Mouse (Mus musculus): Measurements from ENCODE around the gene Zfp277. TPM values are rescaled to one million over a fixed set of nuclear protein-coding genes. Genes with fewer than 3 reads are reported as not detected.

The Zfp277 gene
- total and polyA plus RNA-seq, 2 experiments from 2014 or later = 17.9 to 22.5 TPM

GRCm38 (mm10) chr12:40303960-40304359 lies 141.7 kb downstream of the Zfp277 start:
- WGBS = 38% methylated on average over 6 of the region's 6 CpGs
- H3K36me3 ChIP-seq (replicated peaks; ENCODE audit: control insufficient read depth, insufficient read depth, low read length) = no peaks in the 10 kb centered on the region
- DNase-seq (ENCODE audit: low spot score) (no peak), ATAC-seq (ENCODE audit: insufficient read depth, low read depth) (no peak)
- no peak overlapping the region for H3K9ac ChIP-seq (replicated peaks; ENCODE audit: low read depth, low read length)
- no peak for TF ChIP-seq EP300 (IDR thresholded peaks at IDR 0.05; ENCODE audit: low read depth)
- no peak for TF ChIP-seq CTCF (IDR thresholded peaks at IDR 0.05; ENCODE audit: low read depth)
- H3K4me2 ChIP-seq (ENCODE audit: low read depth, low read length) = no peak overlapping the region
- H3K27me3 ChIP-seq (ENCODE audit: control insufficient read depth, insufficient read depth, low read length) = no peaks in the 10 kb centered on the region
- peaks cover 3% of the 10 kb centered on the region; the same call in 1 of the 2 replicates for H3K4me1 ChIP-seq (ENCODE audit: control insufficient read depth, insufficient read depth)
- H3K27ac ChIP-seq (ENCODE audit: low read depth) = no peak overlapping the region
- H3K4me3 ChIP-seq (ENCODE audit: low read depth, low read length) = no peak overlapping the region
- no peaks in the 10 kb centered on the region for H3K9me3 ChIP-seq (replicated peaks; ENCODE audit: control insufficient read depth, low read length)

DNA sequence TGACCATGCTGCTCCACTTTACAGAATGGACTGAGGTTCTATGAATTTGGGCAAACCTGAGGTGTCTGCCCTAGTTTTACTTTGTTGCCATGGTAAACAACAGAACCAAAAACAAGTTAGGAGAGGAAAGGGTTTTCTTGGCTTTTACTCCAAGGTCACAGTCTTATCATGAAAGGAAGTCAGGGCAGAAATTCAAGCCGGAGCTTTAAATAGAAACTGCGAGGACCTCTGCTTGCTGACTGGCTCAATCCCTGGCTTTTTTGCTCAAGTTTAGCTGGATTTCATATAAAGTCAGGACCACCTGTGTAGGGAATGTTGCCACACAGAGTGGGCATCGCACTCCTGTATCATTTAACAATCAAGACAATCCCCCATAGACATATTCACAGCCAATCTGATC lies 147.1 kb downstream of the Zfp277 start:
- Histone ChIP-seq H3K36me3 (replicated peaks; ENCODE audit: control insufficient read depth, insufficient read depth, low read length) (no peaks in the 10 kb centered on the region), H3K27ac (ENCODE audit: low read depth) (no peak overlapping the region), H3K27me3 (ENCODE audit: control insufficient read depth, insufficient read depth, low read length) (no peaks in the 10 kb centered on the region), H3K9me3 (replicated peaks; ENCODE audit: control insufficient read depth, low read length) (no peaks in the 10 kb centered on the region), H3K4me2 (ENCODE audit: low read depth, low read length) (no peak overlapping the region), H3K9ac (replicated peaks; ENCODE audit: low read depth, low read length) (no peak overlapping the region), H3K4me3 (ENCODE audit: low read depth, low read length) (no peak overlapping the region), H3K4me1 (ENCODE audit: control insufficient read depth, insufficient read depth) (peaks cover 8% of the 10 kb centered on the region; the same call in 1 of the 2 replicates)
- DNase-seq (ENCODE audit: low spot score) (peak; percentile 31), ATAC-seq (ENCODE audit: insufficient read depth, low read depth) (no peak)
- 31% methylated on average over 3 of the region's 3 CpGs for WGBS
- TF ChIP-seq CTCF (IDR thresholded peaks at IDR 0.05; ENCODE audit: low read depth) (no peak), EP300 (IDR thresholded peaks at IDR 0.05; ENCODE audit: low read depth) (no peak)

DNA sequence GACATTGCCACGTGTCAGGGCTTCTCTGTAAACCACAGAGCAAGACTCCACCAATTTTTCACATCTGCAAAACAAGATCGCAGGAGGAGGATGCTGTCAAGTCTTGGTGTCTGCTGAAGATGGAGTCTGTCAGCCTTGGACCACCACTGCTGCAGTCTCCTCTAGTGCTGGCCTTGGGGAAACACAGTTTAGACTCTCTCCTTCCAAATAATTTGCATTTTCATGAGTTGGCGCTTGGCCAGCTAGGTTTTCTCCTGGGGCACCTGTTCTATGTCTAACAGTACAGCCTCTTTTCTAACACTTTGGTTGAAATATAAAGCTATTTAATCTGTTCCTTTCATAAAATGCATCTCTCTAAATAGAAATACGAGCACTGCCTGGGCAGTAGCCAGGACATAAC lies 159.2 kb downstream of the Zfp277 start:
- Histone ChIP-seq H3K27ac (ENCODE audit: low read depth) (no peak overlapping the region), H3K4me2 (ENCODE audit: low read depth, low read length) (no peak overlapping the region), H3K36me3 (replicated peaks; ENCODE audit: control insufficient read depth, insufficient read depth, low read length) (no peaks in the 10 kb centered on the region), H3K9me3 (replicated peaks; ENCODE audit: control insufficient read depth, low read length) (no peaks in the 10 kb centered on the region), H3K4me3 (ENCODE audit: low read depth, low read length) (no peak overlapping the region), H3K27me3 (ENCODE audit: control insufficient read depth, insufficient read depth, low read length) (no peaks in the 10 kb centered on the region), H3K4me1 (ENCODE audit: control insufficient read depth, insufficient read depth) (no peaks in the 10 kb centered on the region), H3K9ac (replicated peaks; ENCODE audit: low read depth, low read length) (no peak overlapping the region)
- no peak for DNase-seq (ENCODE audit: low spot score)
- TF ChIP-seq EP300 (IDR thresholded peaks at IDR 0.05; ENCODE audit: low read depth) (no peak), CTCF (IDR thresholded peaks at IDR 0.05; ENCODE audit: low read depth) (no peak)
- no peak for ATAC-seq (ENCODE audit: insufficient read depth, low read depth)
- WGBS = 65% methylated on average over 4 of the region's 4 CpGs

DNA sequence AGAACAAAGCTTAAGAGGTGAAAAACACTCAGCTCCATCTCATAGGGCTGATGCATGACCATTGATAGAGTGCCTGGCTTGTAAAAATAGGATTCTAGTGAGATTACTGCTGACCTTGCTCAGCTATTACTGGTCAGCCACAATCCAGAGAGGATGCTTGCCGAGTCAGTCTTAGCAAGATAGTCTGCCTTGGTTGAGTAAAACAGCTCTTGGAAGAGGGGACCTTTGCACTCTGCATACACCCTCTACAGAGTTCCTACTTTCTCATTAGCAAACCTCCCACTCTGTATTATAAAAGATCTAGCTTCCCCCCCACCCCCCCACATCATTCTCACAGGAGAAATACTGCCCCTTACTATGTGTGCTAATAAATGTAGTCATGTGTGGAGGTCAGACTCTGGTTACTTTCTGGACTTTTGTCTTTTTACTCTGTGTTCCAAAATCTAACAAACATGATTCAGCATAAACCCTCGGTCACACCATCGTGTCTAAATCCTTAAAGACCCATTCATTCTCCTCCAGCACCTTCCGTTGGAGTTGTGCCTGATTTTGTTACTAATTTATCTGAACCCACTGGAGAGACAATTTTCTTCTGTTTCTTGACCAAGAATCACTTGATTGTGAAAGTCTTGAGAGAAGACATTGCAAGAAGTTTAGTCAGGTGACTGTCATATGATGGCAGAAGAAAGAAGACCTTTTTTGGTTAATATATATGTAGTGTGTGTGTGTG lies 164.9 kb downstream of the Zfp277 start:
- H3K9ac ChIP-seq (replicated peaks; ENCODE audit: low read depth, low read length) = no peak overlapping the region
- H3K9me3 ChIP-seq (replicated peaks; ENCODE audit: control insufficient read depth, low read length) = no peaks in the 10 kb centered on the region
- 75% methylated on average over 4 of the region's 4 CpGs for WGBS
- H3K27me3 ChIP-seq (ENCODE audit: control insufficient read depth, insufficient read depth, low read length) = no peaks in the 10 kb centered on the region
- no peak overlapping the region for H3K27ac ChIP-seq (ENCODE audit: low read depth)
- ATAC-seq (ENCODE audit: insufficient read depth, low read depth) = no peak
- no peak overlapping the region for H3K4me2 ChIP-seq (ENCODE audit: low read depth, low read length)
- H3K36me3 ChIP-seq (replicated peaks; ENCODE audit: control insufficient read depth, insufficient read depth, low read length) = no peaks in the 10 kb centered on the region
- DNase-seq (ENCODE audit: low spot score) = no peak
- no peak overlapping the region for H3K4me3 ChIP-seq (ENCODE audit: low read depth, low read length)
- H3K4me1 ChIP-seq (ENCODE audit: control insufficient read depth, insufficient read depth) = no peaks in the 10 kb centered on the region
- TF ChIP-seq CTCF (IDR thresholded peaks at IDR 0.05; ENCODE audit: low read depth) = no peak
- TF ChIP-seq EP300 (IDR thresholded peaks at IDR 0.05; ENCODE audit: low read depth) = no peak

DNA sequence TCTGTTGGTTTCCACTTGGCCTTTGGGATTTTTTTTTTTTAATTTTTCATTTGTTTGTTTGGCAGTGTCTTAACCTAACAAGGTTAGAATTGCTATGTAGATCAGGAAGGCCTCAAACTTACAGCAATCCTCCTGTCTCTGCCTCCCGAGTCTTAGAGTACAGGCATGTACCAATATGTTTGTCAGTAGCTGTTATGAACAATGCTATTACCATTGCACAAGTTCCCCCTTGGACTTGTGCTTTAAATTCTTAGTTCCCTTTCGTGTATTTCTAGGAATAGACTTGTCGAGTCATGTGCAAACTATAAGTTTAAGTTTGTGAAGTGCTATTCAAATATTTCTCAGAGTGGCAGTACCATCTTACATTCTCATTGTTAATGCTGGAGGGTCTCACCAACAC lies 168.1 kb downstream of the Zfp277 start:
- Histone ChIP-seq H3K4me3 (ENCODE audit: low read depth, low read length) (no peak overlapping the region), H3K9me3 (replicated peaks; ENCODE audit: control insufficient read depth, low read length) (no peaks in the 10 kb centered on the region), H3K27ac (ENCODE audit: low read depth) (no peak overlapping the region), H3K9ac (replicated peaks; ENCODE audit: low read depth, low read length) (no peak overlapping the region), H3K27me3 (ENCODE audit: control insufficient read depth, insufficient read depth, low read length) (no peaks in the 10 kb centered on the region), H3K4me2 (ENCODE audit: low read depth, low read length) (no peak overlapping the region), H3K4me1 (ENCODE audit: control insufficient read depth, insufficient read depth) (no peaks in the 10 kb centered on the region), H3K36me3 (replicated peaks; ENCODE audit: control insufficient read depth, insufficient read depth, low read length) (no peaks in the 10 kb centered on the region)
- 89% methylated on average over 3 of the region's 3 CpGs for WGBS
- ATAC-seq (ENCODE audit: insufficient read depth, low read depth) (no peak), DNase-seq (ENCODE audit: low spot score) (no peak)
- TF ChIP-seq EP300 (IDR thresholded peaks at IDR 0.05; ENCODE audit: low read depth) (no peak), CTCF (IDR thresholded peaks at IDR 0.05; ENCODE audit: low read depth) (no peak)

DNA sequence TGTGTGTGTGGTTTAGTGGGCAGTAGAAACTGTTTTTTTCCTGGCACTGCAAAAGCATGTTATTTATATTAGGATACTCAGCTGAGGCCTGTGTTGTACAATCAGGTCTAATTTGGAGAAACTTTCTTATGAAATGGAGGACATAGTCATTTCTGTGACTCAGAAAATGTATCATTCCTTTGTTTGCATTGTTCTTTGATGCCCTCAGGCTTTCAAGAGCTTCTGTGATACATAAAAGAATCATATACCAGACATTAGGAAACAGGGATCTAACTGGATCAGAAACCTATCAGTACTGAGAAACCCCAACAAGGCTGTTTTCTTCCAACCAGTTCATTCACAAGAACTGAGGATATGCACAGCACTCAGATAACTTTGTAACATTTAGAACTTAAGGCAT lies 170.8 kb downstream of the Zfp277 start:
- Histone ChIP-seq H3K4me1 (ENCODE audit: control insufficient read depth, insufficient read depth) (no peaks in the 10 kb centered on the region), H3K4me3 (ENCODE audit: low read depth, low read length) (no peak overlapping the region), H3K4me2 (ENCODE audit: low read depth, low read length) (no peak overlapping the region), H3K9ac (replicated peaks; ENCODE audit: low read depth, low read length) (no peak overlapping the region), H3K9me3 (replicated peaks; ENCODE audit: control insufficient read depth, low read length) (no peaks in the 10 kb centered on the region), H3K27ac (ENCODE audit: low read depth) (no peak overlapping the region), H3K27me3 (ENCODE audit: control insufficient read depth, insufficient read depth, low read length) (no peaks in the 10 kb centered on the region), H3K36me3 (replicated peaks; ENCODE audit: control insufficient read depth, insufficient read depth, low read length) (no peaks in the 10 kb centered on the region)
- ATAC-seq (ENCODE audit: insufficient read depth, low read depth) (no peak), DNase-seq (ENCODE audit: low spot score) (no peak)
- no peak for TF ChIP-seq EP300 (IDR thresholded peaks at IDR 0.05; ENCODE audit: low read depth)
